Mouse (Mus musculus) thymus, adult 2 months (tissue): ENCODE measurements around the gene Gpr88.

Experiments used
- CTCF ChIP-seq: fragments of 200-500 bp; IDR thresholded peaks from 2 replicates; pipeline ENCODE4 v1.5.1; 2012; ENCODE audit warnings: mild to moderate bottlenecking, control low read depth, low read length, moderate library complexity, borderline replicate concordance; ENCODE audit not compliant: control insufficient read depth, poor library complexity, insufficient read depth; ENCODE audit errors: extremely low read depth
- POLR2A ChIP-seq: fragments of 200-500 bp; IDR thresholded peaks from 2 replicates; pipeline ENCODE4 v1.6.1; 2012; ENCODE audit warnings: mild to moderate bottlenecking, low read length, control low read depth, moderate library complexity; ENCODE audit not compliant: control insufficient read depth, poor library complexity, insufficient read depth; ENCODE audit errors: extremely low read depth

GRCm38 (mm10) chr3:116253077-116253531 is at the start of gene Gpr88:
- TF ChIP-seq CTCF (no peak), POLR2A (no peak)
